Mouse (Mus musculus): ENCODE results near the gene Slc39a7.
A peak's percentile ranks its signal among the peaks of the same experiment; 100 is the strongest.
"Not testable (repeated sequence)": the region's sequence is repeated elsewhere in the genome, so short reads cannot be mapped to it uniquely, and the experiment has no call there.

Slc39a7 gene

GRCm38 (mm10) chr17:34029890-34030595 lies 1.4 kb downstream of the Slc39a7 start:
- no peak for DNase-seq (ENCODE audit: low spot score)

DNA sequence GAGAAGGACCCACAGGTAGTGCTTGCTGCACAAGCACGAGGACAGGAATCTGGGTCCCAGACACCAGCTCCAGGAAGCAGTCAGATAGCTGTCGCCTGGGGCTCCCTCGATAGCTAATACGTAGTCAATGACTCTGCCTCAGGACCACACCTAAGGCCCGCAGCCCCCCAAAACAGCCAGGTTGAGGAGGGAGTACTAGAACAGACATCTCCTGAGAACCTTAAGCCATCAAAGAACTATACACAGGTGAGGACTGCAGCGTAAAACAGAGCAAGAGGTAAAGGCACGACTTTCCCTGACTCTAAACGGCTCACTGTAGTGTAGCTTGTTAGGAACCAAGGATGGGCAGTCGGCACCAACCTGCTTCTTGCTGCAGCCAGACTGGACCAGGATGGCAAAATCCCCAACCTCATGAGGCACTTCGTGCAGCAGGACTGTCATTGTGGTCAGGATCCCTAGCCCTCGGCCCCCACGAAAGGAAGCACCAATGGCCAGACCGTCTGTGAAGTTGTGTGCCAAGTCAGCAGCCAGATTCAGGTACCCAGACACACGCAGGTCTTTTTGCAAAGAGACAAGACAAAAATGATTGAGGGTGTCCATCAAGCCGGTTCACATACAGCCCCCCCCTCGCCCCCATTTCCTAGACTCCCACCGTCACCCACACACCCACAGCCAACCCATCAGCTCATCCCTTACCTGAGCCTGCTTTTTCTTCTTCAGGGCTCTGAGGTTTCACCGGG lies 2.2 kb downstream of the Slc39a7 start:
- DNase-seq (ENCODE audit: low spot score), result no peak

- DNase-seq (ENCODE audit: low spot score), result no peak
These were observed 2.9 kb downstream of the Slc39a7 start for GRCm38 (mm10) chr17:34028501-34029149.

DNA sequence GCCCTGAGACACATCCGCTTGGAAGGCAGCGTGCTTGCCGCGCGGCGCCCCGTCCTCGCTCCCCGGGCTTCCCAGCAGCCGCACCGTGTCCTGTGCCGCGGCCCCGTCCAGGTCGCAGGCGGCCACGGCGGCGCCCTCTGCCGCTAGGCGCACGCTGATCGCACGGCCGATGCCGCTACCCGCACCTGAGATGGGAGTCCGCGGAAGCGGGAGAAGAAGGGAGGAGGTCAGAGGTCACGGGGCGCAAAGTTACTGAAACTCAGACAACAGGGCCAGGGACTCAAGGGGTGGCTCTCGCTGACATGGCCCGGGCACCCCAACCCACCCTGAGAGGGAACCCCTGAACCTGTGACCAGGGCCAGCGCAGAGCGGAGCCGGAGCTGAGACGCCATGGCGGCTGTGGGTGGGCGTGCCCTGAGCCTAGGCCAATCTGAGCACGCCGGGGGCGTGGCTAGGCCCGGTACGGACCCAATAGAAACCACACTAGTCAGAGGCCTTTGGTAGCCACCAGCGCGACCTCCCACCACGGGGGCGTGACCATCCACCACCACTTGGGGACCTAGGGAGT lies 3.7 kb downstream of the Slc39a7 start, which contains the start of gene H2-Ke6:
Gene H2-Ke6, minus strand, starts transcription at position 405 of the 568 bp plus-strand sequence.
- DNase-seq (ENCODE audit: low spot score), result peak; percentile 71

- no peak for DNase-seq (ENCODE audit: low spot score)
These were observed 4.4 kb downstream of the Slc39a7 start for GRCm38 (mm10) chr17:34026917-34027655.

DNA sequence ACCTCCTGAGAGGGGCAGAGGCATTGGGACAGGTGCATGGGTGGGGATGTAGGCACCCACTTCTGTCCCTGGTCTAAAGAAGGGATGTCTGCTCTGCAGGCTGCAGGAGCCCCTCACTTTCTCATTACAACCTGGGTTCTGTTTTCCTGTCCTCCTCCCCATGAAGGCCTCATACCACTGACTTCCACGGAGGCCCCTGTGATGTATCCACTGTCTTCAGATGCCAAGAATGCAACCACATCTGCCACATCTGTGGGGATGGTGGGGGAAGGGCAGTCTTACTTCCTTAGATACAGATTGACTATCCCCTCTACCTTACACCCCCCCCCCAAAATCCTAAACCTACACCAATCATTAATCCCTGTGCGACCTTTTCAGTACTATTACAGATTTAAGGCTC lies 5.3 kb downstream of the Slc39a7 start:
- no peak for DNase-seq (ENCODE audit: low spot score)

- no peak for DNase-seq (ENCODE audit: low spot score)
These were observed 5.7 kb downstream of the Slc39a7 start for GRCm38 (mm10) chr17:34025756-34026151.

GRCm38 (mm10) chr17:34024861-34025755 lies 6.4 kb downstream of the Slc39a7 start:
- no peak for DNase-seq (ENCODE audit: low spot score)

- no peak for DNase-seq (ENCODE audit: low spot score)
These were observed 7.1 kb downstream of the Slc39a7 start, which contains the start of gene Ring1 for GRCm38 (mm10) chr17:34024317-34024821. Gene Ring1, minus strand, starts transcription at chr17:34024680.

GRCm38 (mm10) chr17:34023678-34024077 lies 7.8 kb downstream of the Slc39a7 start:
- no peak for DNase-seq (ENCODE audit: low spot score)

DNA sequence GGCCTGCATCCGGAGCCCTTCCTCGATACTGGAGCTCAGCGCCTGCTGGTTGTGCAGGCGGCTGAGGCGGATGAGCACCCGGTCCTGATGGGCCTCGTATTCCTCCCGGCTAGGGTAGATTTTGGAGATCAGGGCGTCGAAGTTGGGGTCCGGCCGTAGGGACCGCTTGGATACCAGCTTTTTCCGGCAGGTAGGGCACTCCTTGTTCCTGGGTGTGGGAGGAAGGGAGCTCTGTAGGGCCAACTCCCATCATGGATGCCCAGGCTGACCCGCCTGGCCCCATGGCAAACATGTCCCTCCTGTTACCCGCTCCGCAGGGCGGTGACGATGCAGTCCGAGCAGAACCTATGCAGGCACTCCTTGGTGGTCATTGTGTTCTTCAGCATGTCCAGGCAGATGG lies 8.5 kb downstream of the Slc39a7 start:
- DNase-seq (ENCODE audit: low spot score), result no peak

DNA sequence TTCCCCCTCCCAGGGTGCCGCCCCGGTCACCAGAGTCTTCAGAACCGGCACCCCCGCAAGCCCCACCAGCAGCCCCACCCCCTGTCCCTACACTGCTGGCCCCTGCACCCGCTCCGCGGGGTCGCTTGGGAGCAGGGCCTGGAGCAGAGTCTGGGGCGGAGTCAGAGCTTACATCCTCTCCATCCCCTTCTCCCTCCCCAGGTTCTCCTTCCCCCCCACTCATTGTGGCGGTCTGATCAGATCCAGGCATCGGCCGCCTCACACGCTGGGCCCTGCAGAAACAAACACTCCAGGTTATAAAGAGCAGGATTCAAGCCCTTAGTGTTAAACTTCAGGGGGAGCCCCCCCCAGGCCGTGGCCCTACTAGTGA lies 9.1 kb downstream of the Slc39a7 start:
- DNase-seq (ENCODE audit: low spot score), result no peak

DNA sequence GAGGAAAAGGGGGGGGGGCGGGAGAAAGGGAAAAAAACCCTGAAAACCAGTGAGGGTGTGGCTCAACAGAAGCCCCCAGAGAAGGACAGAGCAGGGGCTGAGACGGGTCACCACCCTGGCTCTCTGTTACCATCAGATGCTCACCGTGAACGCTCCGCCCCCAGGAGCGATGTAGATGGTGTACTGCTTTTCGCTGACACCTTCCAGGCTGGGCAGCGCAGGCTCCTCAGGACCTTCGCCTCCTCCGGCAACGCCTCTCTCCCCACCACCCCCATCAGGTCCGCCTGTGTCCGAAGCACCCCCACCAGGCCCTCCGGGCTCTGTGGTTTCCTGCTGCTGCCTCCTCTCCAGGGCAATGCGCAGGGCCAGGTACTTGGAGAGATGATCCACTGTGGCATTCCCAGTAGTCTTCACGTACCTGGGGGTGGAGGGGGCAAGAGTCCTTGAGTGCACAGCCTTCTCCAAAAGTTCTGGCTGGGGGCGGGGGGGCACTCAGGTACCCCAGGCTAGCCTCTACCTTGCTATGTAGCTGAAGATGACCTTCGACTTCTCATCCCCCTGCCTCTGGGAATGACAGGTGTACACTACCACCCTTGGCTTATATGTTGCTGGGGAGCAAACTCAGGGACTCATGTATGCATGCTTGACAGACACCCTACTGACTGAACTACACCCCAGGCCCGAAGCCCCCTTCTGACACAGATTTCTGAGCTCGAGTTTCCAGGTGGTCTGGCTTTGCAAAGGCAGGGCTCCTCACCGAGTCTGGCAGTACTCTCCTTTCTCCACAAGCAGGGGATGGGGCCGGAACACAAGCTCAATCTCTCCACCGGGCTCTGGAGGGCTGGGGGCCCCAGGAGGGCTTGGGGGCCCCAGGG lies 9.7 kb downstream of the Slc39a7 start:
- DNase-seq (ENCODE audit: low spot score), result no peak

- no peak for DNase-seq (ENCODE audit: low spot score)
These were observed 18.0 kb downstream of the Slc39a7 start for GRCm38 (mm10) chr17:34013436-34013835.

DNA sequence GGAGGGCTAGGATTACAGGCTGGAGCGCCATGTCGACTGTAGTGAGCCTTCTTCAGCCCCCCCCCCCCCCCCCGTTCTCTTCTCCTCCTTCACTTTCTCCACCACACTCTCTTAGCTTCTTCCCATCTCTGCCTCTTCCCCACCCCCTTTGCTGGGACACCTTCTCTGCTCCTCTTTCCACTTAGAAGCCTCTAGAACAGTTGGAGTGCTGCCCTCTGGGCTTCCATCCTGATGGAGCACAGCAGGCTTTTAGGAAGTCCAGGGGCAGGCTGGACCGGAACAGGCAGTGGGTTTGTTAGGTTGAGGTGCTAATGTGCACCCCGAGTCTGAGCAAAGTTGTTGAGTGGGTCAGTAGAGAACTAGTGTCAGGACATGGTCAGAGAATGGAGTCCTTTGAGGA lies 21.3 kb downstream of the Slc39a7 start:
- DNase-seq (ENCODE audit: low spot score), result no peak

- DNase-seq (ENCODE audit: low spot score), result no peak
These were observed 24.9 kb downstream of the Slc39a7 start for GRCm38 (mm10) chr17:34006570-34006969.

- no peak for DNase-seq (ENCODE audit: low spot score)
These were observed 28.1 kb downstream of the Slc39a7 start for GRCm38 (mm10) chr17:34003426-34003825.

GRCm38 (mm10) chr17:34000796-34001195 lies 30.7 kb downstream of the Slc39a7 start:
- not testable (repeated sequence) for DNase-seq (ENCODE audit: low spot score)

DNA sequence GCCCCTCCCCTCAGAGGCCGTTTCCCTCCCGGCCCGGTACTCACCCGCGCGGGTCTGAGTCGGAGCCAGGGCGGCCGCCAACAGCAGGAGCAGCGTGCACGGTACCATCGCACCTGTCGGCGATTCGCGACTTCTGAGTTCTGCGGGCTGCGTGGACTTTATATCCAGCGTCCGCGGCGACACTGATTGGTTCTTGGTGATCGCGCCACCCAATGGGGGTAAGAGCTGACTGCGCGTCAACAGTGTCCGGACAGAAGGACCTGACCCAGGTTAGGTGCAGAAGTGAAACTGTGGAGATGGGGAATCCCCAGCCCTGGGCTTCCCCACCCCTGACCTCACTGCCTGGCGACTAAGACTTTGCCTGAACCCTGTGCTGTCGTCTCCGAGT lies 31.3 kb downstream of the Slc39a7 start, which contains the start of gene H2-K1:
Gene H2-K1, minus strand, starts transcription at position 198 of the 388 bp plus-strand sequence.
- peak; percentile 58 for DNase-seq (ENCODE audit: low spot score)
